Mouse (Mus musculus): ENCODE measurements at regions not wholly inside any gene's neighbourhood (a gene's known extent, or its start where the extent isn't known, plus 50 kb on each side); places are given as distances from the start of the nearest gene placed in this dataset.

GRCm38 (mm10) chr3:106974114-106974789 lies 61.7 kb upstream of the Kcna3 start:
- Histone ChIP-seq H3K36me3 (no peaks in the 10 kb centered on the region), H3K27ac (replicated peaks) (no peak overlapping the region), H3K4me1 (replicated peaks) (no peaks in the 10 kb centered on the region), H3K4me2 (no peak overlapping the region), H3K9ac (no peak overlapping the region), H3K9me3 (no peaks in the 10 kb centered on the region), H3K27me3 (no peaks in the 10 kb centered on the region), H3K4me3 (no peak overlapping the region)
- whole genome bisulfite sequencing = 78% methylated on average over 6 of the region's 6 CpGs
- no peak for ATAC-seq (ENCODE audit: low read depth)

- Histone ChIP-seq H3K9me3 (no peaks in the 10 kb centered on the region), H3K27ac (replicated peaks) (no peak overlapping the region), H3K4me3 (no peak overlapping the region), H3K36me3 (no peaks in the 10 kb centered on the region), H3K4me1 (replicated peaks) (0 out of 2 replicates have a peak, but pooled peaks cover 6% of the 10 kb centered on the region), H3K4me2 (no peak overlapping the region), H3K27me3 (no peaks in the 10 kb centered on the region), H3K9ac (no peak overlapping the region)
- no peak for ATAC-seq (ENCODE audit: low read depth)
- 74% methylated on average over 6 of the region's 6 CpGs for WGBS
Observed at GRCm38 (mm10) chr3:106978728-106979127, 57.2 kb upstream of the Kcna3 start.

GRCm38 (mm10) chr3:106980914-106981313 lies 55.1 kb upstream of the Kcna3 start:
- Histone ChIP-seq H3K4me1 (replicated peaks) (0 out of 2 replicates have a peak, but pooled peaks cover 6% of the 10 kb centered on the region), H3K27ac (replicated peaks) (0 out of 2 replicates have a peak overlapping the region, but pooled peaks have one; percentile 52), H3K4me2 (no peak overlapping the region), H3K9me3 (no peaks in the 10 kb centered on the region), H3K4me3 (no peak overlapping the region), H3K9ac (no peak overlapping the region), H3K36me3 (no peaks in the 10 kb centered on the region), H3K27me3 (no peaks in the 10 kb centered on the region)
- ATAC-seq (ENCODE audit: low read depth) = no peak
- WGBS = 70% methylated on average over 3 of the region's 3 CpGs

GRCm38 (mm10) chr3:106981323-106981722 lies 54.6 kb upstream of the Kcna3 start:
- H3K9me3 ChIP-seq = no peaks in the 10 kb centered on the region
- no peak overlapping the region for H3K9ac ChIP-seq
- H3K4me3 ChIP-seq = no peak overlapping the region
- no peaks in the 10 kb centered on the region for H3K27me3 ChIP-seq
- ATAC-seq (ENCODE audit: low read depth) = peak; percentile 61; the same call in 1 of the 2 replicates
- H3K36me3 ChIP-seq = no peaks in the 10 kb centered on the region
- 71% methylated on average over 3 of the region's 3 CpGs for WGBS
- 0 out of 2 replicates have a peak, but pooled peaks cover 6% of the 10 kb centered on the region for H3K4me1 ChIP-seq (replicated peaks)
- H3K27ac ChIP-seq (replicated peaks) = 0 out of 2 replicates have a peak overlapping the region, but pooled peaks have one; percentile 52
- H3K4me2 ChIP-seq = no peak overlapping the region

GRCm38 (mm10) chr3:106984231-106984630 lies 51.7 kb upstream of the Kcna3 start:
- Histone ChIP-seq H3K9me3 (no peaks in the 10 kb centered on the region), H3K9ac (no peak overlapping the region), H3K27me3 (no peaks in the 10 kb centered on the region), H3K4me1 (replicated peaks) (0 out of 2 replicates have a peak, but pooled peaks cover 6% of the 10 kb centered on the region), H3K4me3 (no peak overlapping the region), H3K27ac (replicated peaks) (no peak overlapping the region), H3K4me2 (no peak overlapping the region), H3K36me3 (no peaks in the 10 kb centered on the region)
- 59% methylated on average over 4 of the region's 4 CpGs for WGBS
- ATAC-seq (ENCODE audit: low read depth) = 0 out of 2 replicates have a peak, but pooled peaks have one; percentile 23
